Mouse (Mus musculus) T-helper 17 cell (primary cell): Measurements from ENCODE around the gene Dhh.

Experiments used
- in situ Hi-C, 2 experiments: fragments of 300-600 bp; cut with MboI, MseI; formaldehyde crosslinking; loops; 1 replicate in 1 of 2; 2 replicates in 1 of 2; pipeline ENCODE4 v1.15.1; 2025; ENCODE audit warnings: high pct_unique_total_duplicates in 2 of 2

The Dhh gene

GRCm38 (mm10) chr15:98853161-98853937 is 45.0 kb downstream of the Dhh start:
- in situ Hi-C loops: no loop called here

GRCm38 (mm10) chr15:98852733-98853132 is 45.6 kb downstream of the Dhh start:
- in situ Hi-C loops: no loop called here

- in situ Hi-C loops: no loop called here
Observed at GRCm38 (mm10) chr15:98852071-98852470, 46.3 kb downstream of the Dhh start.

GRCm38 (mm10) chr15:98851229-98851818 is 47.0 kb downstream of the Dhh start:
- in situ Hi-C loops: no loop called here

GRCm38 (mm10) chr15:98850668-98851067 is 47.7 kb downstream of the Dhh start:
- in situ Hi-C loops: no loop called here

GRCm38 (mm10) chr15:98849956-98850600 is 48.3 kb downstream of the Dhh start:
- in situ Hi-C loops: no loop called here

GRCm38 (mm10) chr15:98849165-98849564 is 49.2 kb downstream of the Dhh start:
- in situ Hi-C loops: no loop called here

GRCm38 (mm10) chr15:98846140-98846539 is 52.2 kb downstream of the Dhh start:
- in situ Hi-C loops: no loop called here

- in situ Hi-C loops: no loop called here
Observed at GRCm38 (mm10) chr15:98845149-98845548, 53.2 kb downstream of the Dhh start.

- in situ Hi-C loops: no loop called here
Observed at GRCm38 (mm10) chr15:98843595-98844223, 54.6 kb downstream of the Dhh start.
